Mouse (Mus musculus): ENCODE results near the gene Acss2.

- TF ChIP-seq POLR2A (IDR thresholded peaks at IDR 0.05; ENCODE audit: borderline replicate concordance, insufficient read depth, low read length), result no peak
- no peak for TF ChIP-seq CTCF (IDR thresholded peaks at IDR 0.05; ENCODE audit: borderline replicate concordance, insufficient read depth, low read depth, low read length)
Observed at GRCm38 (mm10) chr2:155628519-155628918, 110.8 kb downstream of the Acss2 start.

Measured in cerebellum, adult 2 months (tissue).